In genomic region chr14:79465623-79466022, GRCm38 (mm10) we compare ENCODE assay signal across 22 mouse cellular contexts. TPM values are rescaled to one million over a fixed set of nuclear protein-coding genes. Genes with fewer than 3 reads are reported as not detected.
DNase-seq lines count a peak whose midpoint lies in the region; ATAC-seq and TF ChIP-seq lines count a peak whose summit lies in the region.
"Had no signal": no experiment of that assay in that cellular context is flagged by ENCODE, and none has a peak within 500 bp of the region (broad histone marks: within the 10 kb centered on the region; RNA-seq: fewer than 3 reads in every experiment).

No protein-coding gene starts in this region.

- no peak overlapping the region for H3K9ac ChIP-seq in CH12.LX (ENCODE audit: insufficient read depth, low read depth)
- H3K9ac ChIP-seq: embryonic facial prominence, embryonic 13.5 days; hindbrain, embryonic 14.5 days; limb, embryonic 15.5 days; liver, postnatal 0 days; midbrain, embryonic 12.5 days had no signal

- peak; percentile 11 for DNase-seq in heart, adult 11 months
- no peak for DNase-seq in heart, adult 8-10 months (ENCODE audit: low spot score)
- DNase-seq in left cerebral cortex, adult 2 months (ENCODE audit: extremely low spot score in 1 of 2, low spot score in 2 of 2), result no peak
- DNase-seq in left cerebral cortex, postnatal 25 days (ENCODE audit: low spot score in 2 of 2), result no peak
- DNase-seq in CH12.LX (ENCODE audit: extremely low read depth), result no peak
- DNase-seq in splenic B cell, adult 2 months (ENCODE audit: low read depth, low spot score), result peak; percentile 36
- DNase-seq: adrenal gland, postnatal 25 days; cerebellum, adult 11 months; cerebellum, postnatal 10 days; gastrocnemius, adult 2 months; heart, postnatal 36 days; kidney, adult 8-10 months; kidney, postnatal 36 days; layer of hippocampus, postnatal 36 days; liver, postnatal 0 days; lung, postnatal 36 days; thymus, postnatal 25 days had no signal

- no peak for TF ChIP-seq POLR2A in CH12.LX (IDR thresholded peaks at IDR 0.05; ENCODE audit: low read depth, low read length)

- H3K4me3 ChIP-seq in left cerebral cortex, adult 2 months, result no peak overlapping the region
- no peak overlapping the region for H3K4me3 ChIP-seq in CH12.LX (replicated peaks in 1 of 3; ENCODE audit: low read depth in 2 of 3, low read length in 2 of 3, poor library complexity in 1 of 3)
- H3K4me3 ChIP-seq: embryonic facial prominence, embryonic 13.5 days; gastrocnemius, adult 2 months; limb, embryonic 15.5 days; midbrain, embryonic 12.5 days had no signal

- H3K27ac ChIP-seq in left cerebral cortex, adult 2 months, result no peak overlapping the region
- no peak overlapping the region for H3K27ac ChIP-seq in CH12.LX (ENCODE audit: insufficient read depth, low read depth)
- H3K27ac ChIP-seq: embryonic facial prominence, embryonic 13.5 days; gastrocnemius, adult 2 months; hindbrain, embryonic 14.5 days; limb, embryonic 15.5 days; midbrain, embryonic 12.5 days had no signal

- in situ Hi-C loops in CH12.LX (cut with MboI; ENCODE audit: low pct_ligation_motif_present, low pct_unique_long_range_greater_than_20kb, low sequenced_read_pairs), result no loop called here

- H3K4me2 ChIP-seq in CH12.LX (ENCODE audit: insufficient read depth, low read depth, poor library complexity, severe bottlenecking), result no peak overlapping the region
- H3K4me2 ChIP-seq: embryonic facial prominence, embryonic 13.5 days; hindbrain, embryonic 14.5 days; limb, embryonic 15.5 days; midbrain, embryonic 12.5 days had no signal

- dilution Hi-C loops in CH12.LX (cut with MboI; ENCODE audit: extremely low pct_ligation_motif_present, extremely low pct_unique_long_range_greater_than_20kb, low sequenced_read_pairs), result no loop called here

- intact Hi-C loops in left cerebral cortex, adult 2 months (cut with DNase I), result loop anchor here (2.0 to 5.0 kb wide), 3 partner anchors 45 to 343 kb away; no protein-coding TSS in a partner anchor
- intact Hi-C loops in left cerebral cortex, postnatal 25 days (cut with DNase I), result no loop called here

- TF ChIP-seq RAD21 in CH12.LX (IDR thresholded peaks at IDR 0.05; ENCODE audit: low read depth, low read length), result peak; percentile 17

- TF ChIP-seq CTCF in left cerebral cortex, adult 2 months (IDR thresholded peaks at IDR 0.05), result peak; percentile 25
- TF ChIP-seq CTCF in CH12.LX (conservative IDR thresholded peaks at IDR 0.05 in 1 of 2, IDR thresholded peaks at IDR 0.05 in 1 of 2; ENCODE audit: low read depth in 2 of 2, low read length in 2 of 2), result peak in 1 of 2 experiments; percentile 27; a peak in 1 of 4 replicates

- no peak for ATAC-seq in erythroid progenitor cell, adult 5-6 weeks (replicated peaks; ENCODE audit: low FRiP score, poor library complexity, severe bottlenecking)
- ATAC-seq: liver, postnatal 0 days had no signal

- no peaks in the 10 kb centered on the region for H3K79me2 ChIP-seq in CH12.LX (replicated peaks; ENCODE audit: control insufficient read depth, extremely low read depth, insufficient read depth, poor library complexity, severe bottlenecking)

- H3K9me3 ChIP-seq in CH12.LX (replicated peaks; ENCODE audit: low read length), result no peaks in the 10 kb centered on the region
- H3K9me3 ChIP-seq: embryonic facial prominence, embryonic 13.5 days; limb, embryonic 15.5 days; midbrain, embryonic 12.5 days had no signal

- peaks cover 0 to 7% of the 10 kb centered on the region in 2 experiments; a peak in 2 of 4 replicates for H3K4me1 ChIP-seq in CH12.LX (ENCODE audit: control insufficient read depth in 1 of 2, insufficient read depth in 2 of 2)
- H3K4me1 ChIP-seq: embryonic facial prominence, embryonic 13.5 days; limb, embryonic 15.5 days; midbrain, embryonic 12.5 days had no signal

- no peaks in the 10 kb centered on the region for H3K27me3 ChIP-seq in CH12.LX (replicated peaks)
- H3K27me3 ChIP-seq in splenic B cell, adult 2 months (ENCODE audit: control insufficient read depth, insufficient read depth, low read length, poor library complexity, severe bottlenecking), result no peaks in the 10 kb centered on the region
- H3K27me3 ChIP-seq: embryonic facial prominence, embryonic 13.5 days; limb, embryonic 15.5 days; midbrain, embryonic 12.5 days had no signal

- H3K36me3 ChIP-seq in CH12.LX (replicated peaks in 1 of 2; ENCODE audit: control insufficient read depth in 1 of 2, insufficient read depth in 1 of 2, low read length in 1 of 2), result peaks cover 47 to 82% of the 10 kb centered on the region in 2 experiments
- H3K36me3 ChIP-seq in splenic B cell, adult 2 months (ENCODE audit: control insufficient read depth, insufficient read depth, low read length, poor library complexity, severe bottlenecking), result peaks cover 16% of the 10 kb centered on the region; the same call in 1 of the 2 replicates

- no peak for TF ChIP-seq EP300 in CH12.LX (IDR thresholded peaks at IDR 0.05; ENCODE audit: low read length)

TF ChIP-seq in CH12.LX, 34 proteins besides CTCF, POLR2A, EP300 and RAD21:
- TF ChIP-seq MYC (IDR thresholded peaks at IDR 0.05; ENCODE audit: low read depth, low read length), result 0 out of 2 replicates have a peak, but pooled peaks have one; percentile 33
- no peak for TF ChIP-seq MAZ (IDR thresholded peaks at IDR 0.05; ENCODE audit: low read depth, low read length)
TF ChIP-seq in CH12.LX: peak in this region for 1.

RNA-seq across cellular contexts. Expression of gene Kbtbd6, which starts 14.0 kb away (rescaled TPM):
- under 1 TPM in 3 of 4 experiments, not detected in 1; 0.11 to 0.16 (median 0.16) TPM for total RNA-seq in heart, adult 8-10 months (2022)
- total RNA-seq in left cerebral cortex, adult 2 months (2021), result 1 to 10 TPM in 1 of 2 experiments, under 1 TPM in 1; 0.72 to 1.2 TPM
- total RNA-seq in left cerebral cortex, postnatal 25 days (2021), result 1 to 10 TPM; 1.3 to 1.6 TPM
- 0.13 TPM in 1 of 2 replicates, not detected in the other for total RNA-seq in CH12.LX (2012; rRNA removed)
- total RNA-seq in CH12.LX (2014; rRNA removed), result 0.12 and 0.15 TPM in 2 replicates
- polyA plus RNA-seq in CH12.LX (2012; ENCODE audit: insufficient read length, low read depth), result 0.10 TPM in 1 of 2 replicates, not detected in the other
- total RNA-seq in erythroid progenitor cell, adult 5-6 weeks (2015; ENCODE audit: low replicate concordance), result 21.3 and 29.3 TPM in 2 replicates
- total RNA-seq in erythroid progenitor cell, adult 5-6 weeks (2017; ENCODE audit: low replicate concordance), result 13.2 and 27.5 TPM in 2 replicates

RNA-seq across cellular contexts. Expression of gene Elf1, which starts 15.4 kb away (rescaled TPM):
- 10 to 100 TPM in 3 of 4 experiments, 1 to 10 TPM in 1; 9.9 to 12.5 (median 12.0) TPM for total RNA-seq in heart, adult 8-10 months (2022)
- 1 to 10 TPM; 4.1 to 4.6 TPM for total RNA-seq in left cerebral cortex, adult 2 months (2021)
- 1 to 10 TPM; 4.1 to 4.4 TPM for total RNA-seq in left cerebral cortex, postnatal 25 days (2021)
- 37.1 and 41.2 TPM in 2 replicates for total RNA-seq in CH12.LX (2012; rRNA removed)
- 71.7 and 85.2 TPM in 2 replicates for total RNA-seq in CH12.LX (2014; rRNA removed)
- polyA plus RNA-seq in CH12.LX (2012; ENCODE audit: insufficient read length, low read depth), result 49.6 and 54.4 TPM in 2 replicates
- 38.9 and 39.8 TPM in 2 replicates for total RNA-seq in erythroid progenitor cell, adult 5-6 weeks (2015; ENCODE audit: low replicate concordance)
- 81.2 and 83.4 TPM in 2 replicates for total RNA-seq in erythroid progenitor cell, adult 5-6 weeks (2017; ENCODE audit: low replicate concordance)

RNA-seq across cellular contexts. Expression of gene Wbp4, which starts 15.7 kb away (rescaled TPM):
- 10 to 100 TPM; 20.6 to 24.0 (median 21.6) TPM for total RNA-seq in heart, adult 8-10 months (2022)
- 10 to 100 TPM; 47.7 to 52.0 TPM for total RNA-seq in left cerebral cortex, adult 2 months (2021)
- total RNA-seq in left cerebral cortex, postnatal 25 days (2021), result 10 to 100 TPM; 46.2 to 48.4 TPM
- total RNA-seq in CH12.LX (2012; rRNA removed), result 31.3 and 36.8 TPM in 2 replicates
- 36.2 and 39.9 TPM in 2 replicates for total RNA-seq in CH12.LX (2014; rRNA removed)
- polyA plus RNA-seq in CH12.LX (2012; ENCODE audit: insufficient read length, low read depth), result 68.5 and 69.4 TPM in 2 replicates
- 25.6 and 27.7 TPM in 2 replicates for total RNA-seq in erythroid progenitor cell, adult 5-6 weeks (2015; ENCODE audit: low replicate concordance)
- total RNA-seq in erythroid progenitor cell, adult 5-6 weeks (2017; ENCODE audit: low replicate concordance), result 40.6 and 64.4 TPM in 2 replicates

RNA-seq across cellular contexts. Expression of gene Kbtbd7, which starts 39.3 kb away (rescaled TPM):
- 10 to 100 TPM in 2 of 4 experiments, 1 to 10 TPM in 2; 8.2 to 10.1 (median 9.6) TPM for total RNA-seq in heart, adult 8-10 months (2022)
- 10 to 100 TPM; 38.2 to 38.8 TPM for total RNA-seq in left cerebral cortex, adult 2 months (2021)
- total RNA-seq in left cerebral cortex, postnatal 25 days (2021), result 10 to 100 TPM; 39.8 to 41.0 TPM
- total RNA-seq in CH12.LX (2012; rRNA removed) (2.7 and 2.8 TPM in 2 replicates), CH12.LX (2014; rRNA removed) (2.5 and 2.6 TPM in 2 replicates)
- polyA plus RNA-seq in CH12.LX (2012; ENCODE audit: insufficient read length, low read depth), result 1.9 TPM in 2 replicates
- 16.6 and 21.0 TPM in 2 replicates for total RNA-seq in erythroid progenitor cell, adult 5-6 weeks (2015; ENCODE audit: low replicate concordance)
- 10.8 and 16.7 TPM in 2 replicates for total RNA-seq in erythroid progenitor cell, adult 5-6 weeks (2017; ENCODE audit: low replicate concordance)

Comparison
In these comparisons a context has a peak if more than half of its experiments do, and no peak if none do; other contexts are left out.
1. DNase-seq: peak in heart, adult 11 months (single experiment) and splenic B cell, adult 2 months (single experiment); none in heart, adult 8-10 months (single experiment), left cerebral cortex, adult 2 months (0 of 2), left cerebral cortex, postnatal 25 days (0 of 2) and CH12.LX (single experiment).
2. RNA of gene Kbtbd6, which starts 14.0 kb away (total RNA-seq): 13.2 to 29.3 TPM in erythroid progenitor cell, adult 5-6 weeks; 1.3 to 1.6 TPM in left cerebral cortex, postnatal 25 days, 0.72 to 1.2 TPM in left cerebral cortex, adult 2 months, 0.11 to 0.16 TPM in heart, adult 8-10 months and 0.12 to 0.15 TPM in CH12.LX; every median in the first group is over 4 times any median in the second.